Mouse (Mus musculus) liver, adult 2 months (tissue): ENCODE measurements around the gene Cdhr4. TPM values are rescaled to one million over a fixed set of nuclear protein-coding genes. Genes with fewer than 3 reads are reported as not detected.

Source experiments
- DNase-seq: peaks from one replicate; pipeline ENCODE4 v3.0.0-alpha.2; 2011; ENCODE audit warnings: low read depth, low spot score; ENCODE audit errors: extremely low read depth
- H3K27ac ChIP-seq: fragments of 200-500 bp; replicated peaks from 2 replicates; pipeline ENCODE4 v1.5.1; 2012; ENCODE audit warnings: low read depth, mild to moderate bottlenecking, control low read depth, inconsistent platforms, low read length; ENCODE audit not compliant: insufficient read depth
- H3K27me3 ChIP-seq: fragments of 200-500 bp; 2 replicates; pipeline ENCODE4 v1.6.1; 2012; ENCODE audit warnings: mild to moderate bottlenecking, moderate library complexity, low read length, inconsistent platforms; ENCODE audit not compliant: control insufficient read depth, insufficient read depth
- H3K36me3 ChIP-seq: fragments of 200-500 bp; 2 replicates; pipeline ENCODE4 v1.6.1; 2012; ENCODE audit warnings: low read length, inconsistent platforms; ENCODE audit not compliant: control insufficient read depth, insufficient read depth
- H3K4me1 ChIP-seq: fragments of 200-500 bp; 2 replicates; pipeline ENCODE4 v1.6.1; 2011; ENCODE audit warnings: low read length; ENCODE audit not compliant: control insufficient read depth, insufficient read depth
- H3K4me3 ChIP-seq: fragments of 200-500 bp; 2 replicates; pipeline ENCODE4 v1.5.1; 2011; ENCODE audit warnings: low read depth, mild to moderate bottlenecking, control low read depth, low read length, moderate library complexity; ENCODE audit not compliant: insufficient read depth
- H3K79me2 ChIP-seq: fragments of 200-500 bp; 2 replicates; pipeline ENCODE4 v1.6.1; 2012; ENCODE audit warnings: inconsistent platforms, mild to moderate bottlenecking, low read length, moderate library complexity; ENCODE audit not compliant: control insufficient read depth, insufficient read depth
- H3K9ac ChIP-seq: fragments of 200-500 bp; 2 replicates; pipeline ENCODE4 v1.6.1; 2012; ENCODE audit warnings: low read depth, mild to moderate bottlenecking, control low read depth, inconsistent platforms, low read length
- CTCF ChIP-seq: fragments of 200-500 bp; IDR thresholded peaks from 2 replicates; pipeline ENCODE4 v1.5.1; 2011; ENCODE audit warnings: low read depth, low read length, control low read depth
- POLR2A ChIP-seq: fragments of 200-500 bp; IDR thresholded peaks from 2 replicates; pipeline ENCODE4 v1.6.1; 2011; ENCODE audit warnings: low read length, control low read depth; ENCODE audit not compliant: insufficient read depth; ENCODE audit errors: extremely low read depth
- WGBS: fragments of 180-500 bp; shearing (Covaris S2); methylation state at CpG from one replicate; pipeline ENCODE4 v1.1.7; 2018; 5-methylcytosine and 5-hydroxymethylcytosine counted together
- polyA plus RNA-seq: library from polyadenylated mRNA; depleted of rRNA; stranded (reverse); fragments of >200 nt; gene quantifications from 2 replicates; pipeline ENCODE4 v1.2.3, GENCODE M21; 2012
- total RNA-seq: library from RNA; depleted of rRNA; stranded (reverse); fragments of >200 nt; gene quantifications from 2 replicates; pipeline ENCODE4 v1.2.3, GENCODE M21; 2014

Cdhr4 gene
- total and polyA plus RNA-seq, 2 experiments: 0.44 TPM; not detected in 1

GRCm38 (mm10) chr9:107955613-107956289 lies 36.5 kb upstream of the Cdhr4 start:
- H3K36me3 ChIP-seq: no peaks in the 10 kb centered on the region
- 82% methylated on average over 6 of the region's 6 CpGs for WGBS
- no peak for TF ChIP-seq CTCF
- TF ChIP-seq POLR2A: no peak

GRCm38 (mm10) chr9:107957141-107957540 lies 35.2 kb upstream of the Cdhr4 start:
- DNase-seq: no peak
- 65% methylated on average over 6 of the region's 6 CpGs for WGBS
- H3K36me3 ChIP-seq: no peaks in the 10 kb centered on the region
- H3K4me3 ChIP-seq: no peak overlapping the region
- H3K27me3 ChIP-seq: no peaks in the 10 kb centered on the region
- TF ChIP-seq POLR2A (no peak), CTCF (no peak)
- H3K9ac ChIP-seq: no peak overlapping the region
- no peaks in the 10 kb centered on the region for H3K79me2 ChIP-seq
- H3K4me1 ChIP-seq: no peaks in the 10 kb centered on the region
- no peak overlapping the region for H3K27ac ChIP-seq

More at GRCm38 (mm10) chr9:107955613-107956289, 36.5 kb upstream of the Cdhr4 start:
- Histone ChIP-seq H3K4me3 (no peak overlapping the region), H3K79me2 (no peaks in the 10 kb centered on the region), H3K27me3 (no peaks in the 10 kb centered on the region), H3K27ac (no peak overlapping the region), H3K9ac (no peak overlapping the region), H3K4me1 (no peaks in the 10 kb centered on the region)
- no peak for DNase-seq

DNA sequence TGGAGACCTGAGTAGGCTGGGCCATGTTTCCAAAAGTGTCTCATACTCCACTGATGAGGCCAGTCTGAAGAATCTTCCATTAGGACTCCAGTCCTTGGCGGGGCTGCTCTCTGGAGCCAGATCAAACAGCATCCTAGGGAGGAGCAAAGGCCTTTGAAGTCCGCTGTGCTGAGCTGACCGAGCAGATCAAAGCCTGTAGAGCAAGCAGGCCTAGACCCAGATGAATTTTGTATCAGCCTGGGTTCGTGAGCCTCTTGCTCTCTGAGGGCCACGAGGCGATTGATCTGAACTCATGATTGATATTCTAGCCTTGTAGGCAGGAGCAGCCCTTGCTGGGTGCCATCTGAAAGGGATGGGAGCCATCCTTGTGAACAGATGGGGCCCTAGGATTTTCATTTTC lies 32.4 kb upstream of the Cdhr4 start:
- Histone ChIP-seq H3K36me3 (no peaks in the 10 kb centered on the region), H3K27me3 (no peaks in the 10 kb centered on the region)

GRCm38 (mm10) chr9:107960928-107961327 lies 31.4 kb upstream of the Cdhr4 start:
- H3K36me3 ChIP-seq: no peaks in the 10 kb centered on the region
- no peak for TF ChIP-seq POLR2A
- H3K4me1 ChIP-seq: no peaks in the 10 kb centered on the region
- no peak for DNase-seq
- H3K9ac ChIP-seq: no peak overlapping the region
- H3K27me3 ChIP-seq: no peaks in the 10 kb centered on the region
- no peaks in the 10 kb centered on the region for H3K79me2 ChIP-seq
- H3K4me3 ChIP-seq: no peak overlapping the region
- 86% methylated on average over 4 of the region's 4 CpGs for WGBS
- H3K27ac ChIP-seq: no peak overlapping the region

More for the DNA sequence above, 32.4 kb upstream of the Cdhr4 start:
- Histone ChIP-seq H3K79me2 (no peaks in the 10 kb centered on the region), H3K27ac (no peak overlapping the region), H3K4me3 (no peak overlapping the region), H3K9ac (no peak overlapping the region), H3K4me1 (no peaks in the 10 kb centered on the region)
- WGBS: 78% methylated on average over 6 of the region's 6 CpGs
- DNase-seq: no peak
- no peak for TF ChIP-seq POLR2A
- TF ChIP-seq CTCF: no peak

DNA sequence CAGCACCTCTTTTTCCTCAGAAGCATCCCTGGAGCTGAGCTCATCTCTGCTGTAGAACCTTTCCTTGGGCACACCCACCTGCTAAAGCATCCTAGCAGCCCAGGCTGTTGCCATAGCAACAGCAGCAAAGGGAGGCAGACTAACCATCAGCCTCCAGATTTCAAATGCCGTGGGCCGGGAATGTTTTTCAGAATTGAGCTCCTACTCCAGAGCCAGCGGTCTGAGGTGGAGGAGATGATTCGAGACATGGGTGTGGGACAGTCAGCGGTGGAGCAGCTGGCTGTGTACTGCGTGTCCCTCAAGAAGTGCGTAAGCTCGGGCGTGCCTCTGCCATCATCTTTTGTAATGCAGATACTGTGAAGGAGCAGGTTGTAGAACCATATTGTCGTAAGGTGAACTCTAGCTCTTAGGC lies 30.9 kb upstream of the Cdhr4 start:
- TF ChIP-seq POLR2A (no peak), CTCF (no peak)
- no peak for DNase-seq
- no peak overlapping the region for H3K9ac ChIP-seq
- no peaks in the 10 kb centered on the region for H3K79me2 ChIP-seq
- WGBS: 94% methylated on average over 10 of the region's 10 CpGs
- no peak overlapping the region for H3K27ac ChIP-seq
- no peak overlapping the region for H3K4me3 ChIP-seq
- no peaks in the 10 kb centered on the region for H3K36me3 ChIP-seq
- no peaks in the 10 kb centered on the region for H3K4me1 ChIP-seq
- no peaks in the 10 kb centered on the region for H3K27me3 ChIP-seq

DNA sequence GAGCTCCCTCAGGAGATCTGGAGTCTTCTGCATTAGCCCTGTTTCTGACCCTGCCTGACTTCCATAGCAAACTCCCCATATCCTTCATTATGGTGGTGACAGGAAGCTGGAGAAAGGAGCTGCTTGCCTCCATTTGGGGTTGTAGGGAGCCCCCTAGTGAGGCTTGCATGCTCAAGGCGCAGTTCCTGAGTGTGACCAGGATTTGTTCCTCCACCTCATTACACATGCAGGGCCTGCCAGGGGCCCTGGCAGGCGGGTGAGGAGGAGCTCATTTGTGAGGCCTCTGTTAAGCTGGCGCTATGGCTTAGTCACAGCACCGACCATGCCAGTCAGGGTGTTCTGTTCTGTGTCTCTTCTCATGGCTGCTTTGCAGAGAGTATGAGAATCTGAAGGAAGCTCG lies 30.4 kb upstream of the Cdhr4 start:
- Histone ChIP-seq H3K27ac (no peak overlapping the region), H3K79me2 (no peaks in the 10 kb centered on the region), H3K4me1 (no peaks in the 10 kb centered on the region), H3K4me3 (no peak overlapping the region), H3K27me3 (no peaks in the 10 kb centered on the region), H3K36me3 (no peaks in the 10 kb centered on the region), H3K9ac (no peak overlapping the region)
- DNase-seq: no peak
- TF ChIP-seq POLR2A (no peak), CTCF (peak; percentile 25; the same call in 1 of the 2 replicates)
- WGBS: 83% methylated on average over 5 of the region's 5 CpGs
